Mouse (Mus musculus) heart, adult 2 months (tissue): ENCODE data around the gene Taf9.

Experiments
- CTCF ChIP-seq: fragments of 200-600 bp; IDR thresholded peaks from 2 replicates; pipeline ENCODE4 v1.8.1; 2022; ENCODE audit warnings: antibody characterized with exemption, mild to moderate bottlenecking, moderate library complexity
- EP300 ChIP-seq: fragments of 200-500 bp; IDR thresholded peaks from 2 replicates; pipeline ENCODE4 v1.6.1; 2011; ENCODE audit warnings: low read depth, low read length, control low read depth; ENCODE audit not compliant: insufficient read depth
- POLR2A ChIP-seq: fragments of 200-500 bp; IDR thresholded peaks from 2 replicates; pipeline ENCODE4 v1.6.1; 2011; ENCODE audit warnings: mild to moderate bottlenecking, low read depth, low read length, control low read depth; ENCODE audit not compliant: insufficient read depth

DNA sequence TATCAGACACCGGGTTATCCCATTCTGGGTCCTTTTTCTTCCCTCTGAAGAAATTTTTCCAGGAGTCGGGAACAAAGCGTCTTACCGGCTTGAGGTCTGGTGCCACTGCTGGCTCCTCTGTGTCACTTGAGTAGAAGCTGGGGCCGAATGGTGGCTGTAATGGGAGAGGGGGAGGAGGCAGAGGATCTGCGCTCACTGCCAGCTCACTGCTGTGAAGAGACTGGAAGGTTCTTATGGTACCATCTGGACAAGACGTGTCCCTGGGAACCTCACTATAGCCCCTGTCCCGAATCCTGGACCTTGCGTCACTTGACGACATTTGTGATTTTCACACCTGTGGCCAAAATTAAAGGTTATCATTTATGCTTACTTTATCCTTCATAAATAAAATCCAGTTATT is 39.1 kb upstream of the Taf9 start:
- TF ChIP-seq EP300, result no peak
- no peak for TF ChIP-seq CTCF
- TF ChIP-seq POLR2A, result no peak
